Mouse (Mus musculus): ENCODE measurements around the gene Crip1. TPM values are rescaled to one million over a fixed set of nuclear protein-coding genes. Genes with fewer than 3 reads are reported as not detected.

Crip1 gene
- polyA plus RNA-seq, 1 experiment from 2014 or later = 507 TPM

DNA sequence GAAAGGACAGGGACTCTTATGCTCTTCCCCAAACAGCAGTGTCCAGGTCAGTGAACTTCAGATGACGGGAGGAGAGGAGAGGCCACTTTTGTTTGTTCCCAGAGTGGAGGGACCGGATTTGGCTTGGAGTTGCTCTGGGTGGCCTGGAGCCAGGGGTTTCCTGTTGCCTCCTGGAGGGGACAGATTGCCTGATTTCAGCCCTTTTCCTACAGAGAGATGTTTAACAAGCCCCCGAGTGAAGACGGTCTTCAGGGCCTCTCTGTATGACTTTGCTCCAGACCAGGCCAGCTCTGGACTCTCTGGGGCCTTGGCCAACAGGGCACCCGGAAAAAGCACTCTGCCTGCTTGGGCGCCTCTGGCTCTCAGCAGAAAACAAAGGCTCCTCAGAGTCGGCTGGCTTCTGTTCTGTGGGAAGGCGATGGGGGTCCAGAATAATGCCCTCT is 4.6 kb upstream of the Crip1 start:
- H3K27ac ChIP-seq (replicated peaks; ENCODE audit: low read depth, low read length) = peak overlapping the region; percentile 55
- DNase-seq (ENCODE audit: low spot score) (no peak), ATAC-seq (ENCODE audit: low read depth) (no peak)
- peak overlapping the region; percentile 71 for H3K4me2 ChIP-seq (ENCODE audit: low read depth, low read length)
- peaks cover 23% of the 10 kb centered on the region for H3K27me3 ChIP-seq (replicated peaks; ENCODE audit: control insufficient read depth, insufficient read depth, low read length)
- WGBS = 40% methylated on average over 8 of the region's 8 CpGs
- H3K4me1 ChIP-seq (ENCODE audit: control insufficient read depth, insufficient read depth, low read length) = peaks cover 23% of the 10 kb centered on the region
- H3K36me3 ChIP-seq (ENCODE audit: control insufficient read depth, insufficient read depth, low read length) = peaks cover 21% of the 10 kb centered on the region
- peak overlapping the region; percentile 48 for H3K4me3 ChIP-seq (ENCODE audit: low read depth, low read length)
- no peaks in the 10 kb centered on the region for H3K9me3 ChIP-seq (ENCODE audit: control insufficient read depth, low read length)
- H3K9ac ChIP-seq (ENCODE audit: low read depth, low read length) = peak overlapping the region; percentile 58

DNA sequence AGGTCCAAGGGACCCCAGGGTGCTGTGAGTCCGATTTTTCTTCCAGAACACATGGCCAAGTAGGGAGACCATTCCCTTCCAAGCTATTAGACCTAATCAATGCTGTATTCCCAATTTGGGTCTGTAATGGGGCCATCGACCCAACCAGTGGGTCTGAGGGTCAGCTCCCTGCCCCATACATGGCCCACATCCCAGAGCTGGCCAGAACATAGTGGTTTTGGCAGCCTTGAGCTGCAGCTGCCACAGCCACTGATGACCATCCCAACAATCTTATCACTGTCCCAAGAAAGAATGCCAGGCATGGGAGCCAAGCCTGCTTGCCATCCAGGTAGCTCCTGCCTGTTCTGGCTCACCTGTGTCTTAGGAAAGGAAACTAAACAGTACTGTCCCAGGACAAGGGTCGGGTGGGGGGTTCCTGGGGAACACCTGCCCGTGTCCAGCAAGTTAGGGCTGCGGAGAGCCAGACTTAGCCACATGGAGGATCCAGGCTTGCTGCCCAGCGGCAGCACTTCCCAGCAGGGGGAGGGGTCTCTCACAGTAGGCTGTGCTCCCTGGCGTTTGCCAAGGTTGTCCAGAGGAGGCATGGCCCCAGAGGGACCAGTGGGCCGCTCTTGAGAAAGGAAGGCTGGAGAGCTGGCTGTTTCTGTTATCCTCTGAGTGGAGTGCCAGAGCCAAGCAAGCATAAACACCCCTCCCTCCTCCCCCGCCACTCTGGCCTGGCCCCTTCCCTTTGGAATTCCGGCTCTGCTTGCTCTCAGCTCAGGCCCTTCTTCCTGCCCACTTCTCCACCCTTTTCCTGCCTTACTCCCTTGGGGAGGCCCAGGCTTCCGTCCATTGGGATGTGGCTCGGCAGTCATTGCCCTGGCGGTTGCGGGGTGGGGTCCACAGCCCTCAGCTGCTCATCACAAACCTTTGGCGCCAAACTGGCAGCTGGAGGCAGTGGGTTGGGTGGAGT is 3.8 kb upstream of the Crip1 start:
- H3K4me2 ChIP-seq (ENCODE audit: low read depth, low read length) = peak overlapping the region; percentile 71
- H3K9ac ChIP-seq (ENCODE audit: low read depth, low read length) = peak overlapping the region; percentile 58
- peak overlapping the region; percentile 48 for H3K4me3 ChIP-seq (ENCODE audit: low read depth, low read length)
- peak overlapping the region; percentile 55 for H3K27ac ChIP-seq (replicated peaks; ENCODE audit: low read depth, low read length)
- 17% methylated on average over 11 of the region's 15 CpGs for WGBS
- H3K4me1 ChIP-seq (ENCODE audit: control insufficient read depth, insufficient read depth, low read length) = peaks cover 23% of the 10 kb centered on the region
- H3K36me3 ChIP-seq (ENCODE audit: control insufficient read depth, insufficient read depth, low read length) = peaks cover 13% of the 10 kb centered on the region
- no peaks in the 10 kb centered on the region for H3K9me3 ChIP-seq (ENCODE audit: control insufficient read depth, low read length)
- ATAC-seq (ENCODE audit: low read depth) (no peak), DNase-seq (ENCODE audit: low spot score) (peak; percentile 84)
- H3K27me3 ChIP-seq (replicated peaks; ENCODE audit: control insufficient read depth, insufficient read depth, low read length) = peaks cover 30% of the 10 kb centered on the region

GRCm38 (mm10) chr12:113143164-113143563 is 3.0 kb upstream of the Crip1 start:
- Histone ChIP-seq H3K4me1 (ENCODE audit: control insufficient read depth, insufficient read depth, low read length) (peaks cover 23% of the 10 kb centered on the region), H3K27ac (replicated peaks; ENCODE audit: low read depth, low read length) (0 out of 2 replicates have a peak overlapping the region, but pooled peaks have one; percentile 55), H3K4me3 (ENCODE audit: low read depth, low read length) (peak overlapping the region; percentile 48; the same call in 1 of the 2 replicates), H3K9me3 (ENCODE audit: control insufficient read depth, low read length) (no peaks in the 10 kb centered on the region), H3K36me3 (ENCODE audit: control insufficient read depth, insufficient read depth, low read length) (peaks cover 5% of the 10 kb centered on the region; the same call in 1 of the 2 replicates), H3K4me2 (ENCODE audit: low read depth, low read length) (peak overlapping the region; percentile 71), H3K27me3 (replicated peaks; ENCODE audit: control insufficient read depth, insufficient read depth, low read length) (peaks cover 33% of the 10 kb centered on the region), H3K9ac (ENCODE audit: low read depth, low read length) (0 out of 2 replicates have a peak overlapping the region, but pooled peaks have one; percentile 38)
- DNase-seq (ENCODE audit: low spot score) (no peak), ATAC-seq (ENCODE audit: low read depth) (no peak)
- 65% methylated on average over 7 of the region's 7 CpGs for WGBS

GRCm38 (mm10) chr12:113144001-113144756 is 1.9 kb upstream of the Crip1 start:
- peaks cover 41% of the 10 kb centered on the region for H3K27me3 ChIP-seq (replicated peaks; ENCODE audit: control insufficient read depth, insufficient read depth, low read length)
- H3K27ac ChIP-seq (replicated peaks; ENCODE audit: low read depth, low read length) = no peak overlapping the region
- DNase-seq (ENCODE audit: low spot score) = no peak
- no peak overlapping the region for H3K4me3 ChIP-seq (ENCODE audit: low read depth, low read length)
- no peaks in the 10 kb centered on the region for H3K9me3 ChIP-seq (ENCODE audit: control insufficient read depth, low read length)
- no peak overlapping the region for H3K9ac ChIP-seq (ENCODE audit: low read depth, low read length)
- ATAC-seq (ENCODE audit: low read depth) = no peak
- H3K4me1 ChIP-seq (ENCODE audit: control insufficient read depth, insufficient read depth, low read length) = peaks cover 20% of the 10 kb centered on the region
- H3K4me2 ChIP-seq (ENCODE audit: low read depth, low read length) = no peak overlapping the region
- 82% methylated on average over 19 of the region's 20 CpGs for WGBS
- no peaks in the 10 kb centered on the region; the same call in 1 of the 2 replicates for H3K36me3 ChIP-seq (ENCODE audit: control insufficient read depth, insufficient read depth, low read length)

DNA sequence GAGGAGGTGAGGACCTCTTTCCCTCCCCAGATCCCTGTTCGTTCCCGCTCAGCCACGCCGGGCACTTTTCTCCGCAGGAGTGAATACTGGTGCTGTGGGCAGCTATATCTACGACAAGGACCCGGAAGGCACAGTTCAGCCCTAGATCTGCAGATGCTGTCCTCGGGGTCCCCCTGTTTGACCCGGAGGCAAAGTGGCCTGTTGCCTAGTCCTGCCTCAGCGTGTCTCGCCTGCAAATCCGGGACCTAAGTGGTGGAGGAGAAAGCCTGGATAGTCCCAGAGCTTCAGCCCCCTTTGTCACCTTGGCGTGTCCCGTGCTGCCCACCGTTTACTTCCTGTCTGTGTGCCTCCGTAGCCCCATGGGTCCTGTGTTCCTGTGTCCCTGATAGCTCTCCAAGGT is 1.2 kb upstream of the Crip1 start:
- no peak overlapping the region for H3K9ac ChIP-seq (ENCODE audit: low read depth, low read length)
- ATAC-seq (ENCODE audit: low read depth) (no peak), DNase-seq (ENCODE audit: low spot score) (no peak)
- no peaks in the 10 kb centered on the region for H3K9me3 ChIP-seq (ENCODE audit: control insufficient read depth, low read length)
- no peak overlapping the region for H3K4me3 ChIP-seq (ENCODE audit: low read depth, low read length)
- WGBS = 92% methylated on average over 16 of the region's 16 CpGs
- H3K27ac ChIP-seq (replicated peaks; ENCODE audit: low read depth, low read length) = no peak overlapping the region
- H3K36me3 ChIP-seq (ENCODE audit: control insufficient read depth, insufficient read depth, low read length) = no peaks in the 10 kb centered on the region; the same call in 1 of the 2 replicates
- H3K4me2 ChIP-seq (ENCODE audit: low read depth, low read length) = no peak overlapping the region
- peaks cover 43% of the 10 kb centered on the region for H3K27me3 ChIP-seq (replicated peaks; ENCODE audit: control insufficient read depth, insufficient read depth, low read length)
- H3K4me1 ChIP-seq (ENCODE audit: control insufficient read depth, insufficient read depth, low read length) = peaks cover 15% of the 10 kb centered on the region; the same call in 1 of the 2 replicates

- no peaks in the 10 kb centered on the region; the same call in 1 of the 2 replicates for H3K36me3 ChIP-seq (ENCODE audit: control insufficient read depth, insufficient read depth, low read length)
- peaks cover 38% of the 10 kb centered on the region for H3K27me3 ChIP-seq (replicated peaks; ENCODE audit: control insufficient read depth, insufficient read depth, low read length)
- WGBS = 78% methylated on average over 5 of the region's 5 CpGs
- no peaks in the 10 kb centered on the region for H3K9me3 ChIP-seq (ENCODE audit: control insufficient read depth, low read length)
- ATAC-seq (ENCODE audit: low read depth) (no peak), DNase-seq (ENCODE audit: low spot score) (no peak)
- H3K9ac ChIP-seq (ENCODE audit: low read depth, low read length) = no peak overlapping the region
- no peak overlapping the region for H3K4me2 ChIP-seq (ENCODE audit: low read depth, low read length)
- no peak overlapping the region for H3K27ac ChIP-seq (replicated peaks; ENCODE audit: low read depth, low read length)
- peaks cover 15% of the 10 kb centered on the region; the same call in 1 of the 2 replicates for H3K4me1 ChIP-seq (ENCODE audit: control insufficient read depth, insufficient read depth, low read length)
- no peak overlapping the region for H3K4me3 ChIP-seq (ENCODE audit: low read depth, low read length)
These were observed 525 bp upstream of the Crip1 start for GRCm38 (mm10) chr12:113145591-113145990.

DNA sequence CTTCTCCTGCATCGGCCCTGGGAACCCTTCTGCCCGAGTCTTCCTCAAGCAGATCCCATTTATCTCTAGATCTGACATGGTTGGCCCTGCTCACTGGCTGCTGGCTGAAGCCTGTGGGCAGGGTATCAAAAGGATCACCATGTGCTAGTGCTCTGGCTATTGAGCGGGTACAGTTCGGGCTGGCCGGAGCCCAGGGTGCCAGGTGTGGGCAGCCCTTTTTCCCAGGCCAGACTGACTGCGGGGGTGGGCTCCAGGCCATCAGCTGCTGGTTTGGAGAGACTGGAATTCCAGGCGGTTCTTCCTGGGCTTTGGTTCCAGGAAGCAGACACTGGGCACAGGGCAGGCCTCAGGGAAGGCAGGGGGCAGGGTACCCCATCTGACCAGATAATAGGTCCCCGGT is 1.4 kb downstream of the Crip1 start:
- 83% methylated on average over 8 of the region's 8 CpGs for WGBS
- no peak overlapping the region for H3K4me2 ChIP-seq (ENCODE audit: low read depth, low read length)
- no peak overlapping the region for H3K4me3 ChIP-seq (ENCODE audit: low read depth, low read length)
- H3K36me3 ChIP-seq (ENCODE audit: control insufficient read depth, insufficient read depth, low read length) = no peaks in the 10 kb centered on the region; the same call in 1 of the 2 replicates
- no peak overlapping the region for H3K9ac ChIP-seq (ENCODE audit: low read depth, low read length)
- no peak for DNase-seq (ENCODE audit: low spot score)
- no peak for ATAC-seq (ENCODE audit: low read depth)
- peaks cover 24% of the 10 kb centered on the region for H3K27me3 ChIP-seq (replicated peaks; ENCODE audit: control insufficient read depth, insufficient read depth, low read length)
- no peaks in the 10 kb centered on the region for H3K9me3 ChIP-seq (ENCODE audit: control insufficient read depth, low read length)
- H3K4me1 ChIP-seq (ENCODE audit: control insufficient read depth, insufficient read depth, low read length) = peaks cover 18% of the 10 kb centered on the region
- no peak overlapping the region for H3K27ac ChIP-seq (replicated peaks; ENCODE audit: low read depth, low read length)

GRCm38 (mm10) chr12:113148381-113149035 is 2.4 kb downstream of the Crip1 start:
- no peak overlapping the region for H3K9ac ChIP-seq (ENCODE audit: low read depth, low read length)
- ATAC-seq (ENCODE audit: low read depth) = no peak
- H3K4me2 ChIP-seq (ENCODE audit: low read depth, low read length) = no peak overlapping the region
- no peak overlapping the region for H3K4me3 ChIP-seq (ENCODE audit: low read depth, low read length)
- no peaks in the 10 kb centered on the region for H3K9me3 ChIP-seq (ENCODE audit: control insufficient read depth, low read length)
- no peak for DNase-seq (ENCODE audit: low spot score)
- H3K27ac ChIP-seq (replicated peaks; ENCODE audit: low read depth, low read length) = no peak overlapping the region
- 34% methylated on average over 16 of the region's 16 CpGs for WGBS
- H3K4me1 ChIP-seq (ENCODE audit: control insufficient read depth, insufficient read depth, low read length) = peaks cover 12% of the 10 kb centered on the region
- no peaks in the 10 kb centered on the region; the same call in 1 of the 2 replicates for H3K36me3 ChIP-seq (ENCODE audit: control insufficient read depth, insufficient read depth, low read length)
- peaks cover 24% of the 10 kb centered on the region for H3K27me3 ChIP-seq (replicated peaks; ENCODE audit: control insufficient read depth, insufficient read depth, low read length)

All from embryonic facial prominence, embryonic 14.5 days (tissue).